Mouse (Mus musculus) spleen, adult 2 months (tissue): ENCODE measurements around the gene Dirc2.

Experiments used
- CTCF ChIP-seq: fragments of 200-500 bp; IDR thresholded peaks from 2 replicates; pipeline ENCODE4 v1.5.1; 2011; ENCODE audit warnings: mild to moderate bottlenecking, inconsistent platforms; ENCODE audit not compliant: insufficient read depth, insufficient read length, insufficient replicate concordance; ENCODE audit errors: extremely low read depth
- POLR2A ChIP-seq: fragments of 200-500 bp; IDR thresholded peaks from 2 replicates; pipeline ENCODE4 v1.6.1; 2011; ENCODE audit warnings: low read depth, low read length, inconsistent platforms

GRCm38 (mm10) chr16:35740357-35740756 is 28.8 kb downstream of the Dirc2 start:
- TF ChIP-seq POLR2A (no peak), CTCF (no peak)
